Mouse (Mus musculus) midbrain, embryonic 15.5 days (tissue): Measurements from ENCODE around the gene Rasal2. TPM values are rescaled to one million over a fixed set of nuclear protein-coding genes. Genes with fewer than 3 reads are reported as not detected.

Experiments
- ATAC-seq: fragments of 200-750 bp; cut with Nextera tagmentation; replicated peaks from 2 replicates; pipeline ENCODE4 v1.8.0; 2017; ENCODE audit warnings: moderate TSS enrichment
- H3K27ac ChIP-seq: fragments of 300-500 bp; sonication (generic); 2 replicates; pipeline ENCODE4 v1.5.1; 2015; ENCODE audit warnings: mild to moderate bottlenecking, inconsistent platforms
- H3K27me3 ChIP-seq: fragments of 300-500 bp; sonication (generic); replicated peaks from 2 replicates; pipeline ENCODE4 v1.6.1; 2015; ENCODE audit warnings: inconsistent platforms
- H3K36me3 ChIP-seq: fragments of 300-500 bp; sonication (generic); replicated peaks from 2 replicates; pipeline ENCODE4 v1.6.1; 2015; ENCODE audit warnings: inconsistent platforms
- H3K4me1 ChIP-seq: fragments of 300-500 bp; sonication (generic); 2 replicates; pipeline ENCODE4 v1.6.1; 2015; ENCODE audit warnings: inconsistent platforms
- H3K4me2 ChIP-seq: fragments of 300-500 bp; sonication (generic); 2 replicates; pipeline ENCODE4 v1.6.1; 2015; ENCODE audit warnings: inconsistent platforms, mild to moderate bottlenecking, moderate library complexity
- H3K4me3 ChIP-seq: fragments of 300-500 bp; sonication (generic); 2 replicates; pipeline ENCODE4 v1.5.1; 2015; ENCODE audit warnings: mild to moderate bottlenecking, inconsistent platforms
- H3K9ac ChIP-seq: fragments of 300-500 bp; sonication (generic); 2 replicates; pipeline ENCODE4 v1.6.1; 2015; ENCODE audit warnings: mild to moderate bottlenecking, inconsistent platforms
- H3K9me3 ChIP-seq: fragments of 300-500 bp; sonication (generic); 2 replicates; pipeline ENCODE4 v1.6.1; 2016; ENCODE audit warnings: inconsistent platforms
- WGBS: fragments of 180-500 bp; shearing (Covaris S2); methylation state at CpG from one replicate; pipeline ENCODE4 v1.1.7; 2015; ENCODE audit warnings: mixed read lengths; 5-methylcytosine and 5-hydroxymethylcytosine counted together
- polyA plus RNA-seq: library from polyadenylated mRNA; unstranded; fragments of >200 nt; fragmentation: Nextera tagmentation; extraction: Ambion mirVana; gene quantifications from 2 replicates; pipeline ENCODE4 v1.2.1, GENCODE M21; 2015

The Rasal2 gene
- polyA plus RNA-seq, 1 experiment from 2014 or later = 58.7 TPM

GRCm38 (mm10) chr1:157297137-157297536, 115.3 kb downstream of the Rasal2 start:
- H3K4me2 ChIP-seq = no peak overlapping the region
- H3K9me3 ChIP-seq = no peaks in the 10 kb centered on the region
- no peak overlapping the region for H3K4me3 ChIP-seq
- no peak overlapping the region for H3K27ac ChIP-seq
- 83% methylated on average over 1 of the region's 1 CpGs for WGBS
- no peaks in the 10 kb centered on the region for H3K4me1 ChIP-seq
- H3K36me3 ChIP-seq = no peaks in the 10 kb centered on the region
- no peak for ATAC-seq
- H3K27me3 ChIP-seq = no peaks in the 10 kb centered on the region
- H3K9ac ChIP-seq = no peak overlapping the region

GRCm38 (mm10) chr1:157295868-157296267, 116.5 kb downstream of the Rasal2 start:
- Histone ChIP-seq H3K9me3 (no peaks in the 10 kb centered on the region), H3K27ac (no peak overlapping the region), H3K4me2 (no peak overlapping the region), H3K4me3 (no peak overlapping the region), H3K4me1 (no peaks in the 10 kb centered on the region), H3K27me3 (no peaks in the 10 kb centered on the region), H3K9ac (no peak overlapping the region), H3K36me3 (no peaks in the 10 kb centered on the region)
- WGBS = 89% methylated on average over 3 of the region's 3 CpGs
- ATAC-seq = no peak

- Histone ChIP-seq H3K4me1 (no peaks in the 10 kb centered on the region), H3K36me3 (no peaks in the 10 kb centered on the region), H3K27me3 (no peaks in the 10 kb centered on the region), H3K9ac (no peak overlapping the region), H3K4me2 (no peak overlapping the region), H3K27ac (no peak overlapping the region), H3K4me3 (no peak overlapping the region), H3K9me3 (no peaks in the 10 kb centered on the region)
- 76% methylated on average over 2 of the region's 2 CpGs for WGBS
- no peak for ATAC-seq
Observed at GRCm38 (mm10) chr1:157290173-157290572, 122.2 kb downstream of the Rasal2 start.

- 91% methylated on average over 2 of the region's 2 CpGs for WGBS
- no peaks in the 10 kb centered on the region for H3K27me3 ChIP-seq
- no peak overlapping the region for H3K9ac ChIP-seq
- ATAC-seq = no peak
- H3K4me3 ChIP-seq = no peak overlapping the region
- no peaks in the 10 kb centered on the region for H3K9me3 ChIP-seq
- no peaks in the 10 kb centered on the region for H3K4me1 ChIP-seq
- H3K4me2 ChIP-seq = no peak overlapping the region
- no peak overlapping the region for H3K27ac ChIP-seq
- H3K36me3 ChIP-seq = no peaks in the 10 kb centered on the region
Observed at GRCm38 (mm10) chr1:157289251-157289650, 123.1 kb downstream of the Rasal2 start.

- no peak overlapping the region for H3K4me3 ChIP-seq
- WGBS = 15% methylated on average over 4 of the region's 4 CpGs
- no peak for ATAC-seq
Observed at GRCm38 (mm10) chr1:157286561-157286960, 125.8 kb downstream of the Rasal2 start.

GRCm38 (mm10) chr1:157285366-157285765, 127.0 kb downstream of the Rasal2 start:
- no peak overlapping the region for H3K9ac ChIP-seq
- ATAC-seq = no peak
- H3K27me3 ChIP-seq = no peaks in the 10 kb centered on the region
- no peak overlapping the region for H3K4me3 ChIP-seq
- 70% methylated on average over 3 of the region's 3 CpGs for WGBS
- H3K27ac ChIP-seq = no peak overlapping the region
- no peaks in the 10 kb centered on the region for H3K36me3 ChIP-seq
- H3K4me1 ChIP-seq = no peaks in the 10 kb centered on the region
- no peaks in the 10 kb centered on the region for H3K9me3 ChIP-seq
- no peak overlapping the region for H3K4me2 ChIP-seq

More at GRCm38 (mm10) chr1:157286561-157286960, 125.8 kb downstream of the Rasal2 start:
- H3K4me2 ChIP-seq = no peak overlapping the region
- H3K27me3 ChIP-seq = no peaks in the 10 kb centered on the region
- no peaks in the 10 kb centered on the region for H3K36me3 ChIP-seq
- H3K4me1 ChIP-seq = no peaks in the 10 kb centered on the region
- no peaks in the 10 kb centered on the region for H3K9me3 ChIP-seq
- H3K27ac ChIP-seq = no peak overlapping the region
- H3K9ac ChIP-seq = no peak overlapping the region

GRCm38 (mm10) chr1:157280781-157281180, 131.6 kb downstream of the Rasal2 start:
- H3K9ac ChIP-seq = no peak overlapping the region
- H3K4me2 ChIP-seq = no peak overlapping the region
- 0 out of 2 replicates have a peak, but pooled peaks have one; percentile 17 for ATAC-seq
- H3K4me3 ChIP-seq = no peak overlapping the region
- no peaks in the 10 kb centered on the region for H3K9me3 ChIP-seq
- no peaks in the 10 kb centered on the region for H3K36me3 ChIP-seq
- H3K27me3 ChIP-seq = no peaks in the 10 kb centered on the region
- no peaks in the 10 kb centered on the region for H3K4me1 ChIP-seq
- no peak overlapping the region for H3K27ac ChIP-seq

- no peak for ATAC-seq
- WGBS = 84% methylated on average over 4 of the region's 4 CpGs
- Histone ChIP-seq H3K27me3 (no peaks in the 10 kb centered on the region), H3K27ac (no peak overlapping the region), H3K36me3 (no peaks in the 10 kb centered on the region), H3K4me2 (no peak overlapping the region), H3K4me1 (no peaks in the 10 kb centered on the region), H3K9ac (no peak overlapping the region), H3K4me3 (no peak overlapping the region), H3K9me3 (no peaks in the 10 kb centered on the region)
Observed at GRCm38 (mm10) chr1:157275672-157276307, 136.6 kb downstream of the Rasal2 start.

GRCm38 (mm10) chr1:157267894-157268293, 144.5 kb downstream of the Rasal2 start:
- Histone ChIP-seq H3K27ac (no peak overlapping the region), H3K9me3 (no peaks in the 10 kb centered on the region), H3K9ac (no peak overlapping the region), H3K27me3 (no peaks in the 10 kb centered on the region), H3K4me3 (no peak overlapping the region), H3K36me3 (no peaks in the 10 kb centered on the region), H3K4me1 (no peaks in the 10 kb centered on the region), H3K4me2 (no peak overlapping the region)
- ATAC-seq = no peak
- 92% methylated on average over 3 of the region's 3 CpGs for WGBS

GRCm38 (mm10) chr1:157256562-157256961, 155.8 kb downstream of the Rasal2 start:
- ATAC-seq = peak; percentile 69
- H3K27ac ChIP-seq = no peak overlapping the region

GRCm38 (mm10) chr1:157255776-157256175, 156.6 kb downstream of the Rasal2 start:
- Histone ChIP-seq H3K9me3 (no peaks in the 10 kb centered on the region), H3K36me3 (no peaks in the 10 kb centered on the region), H3K4me2 (no peak overlapping the region), H3K27ac (no peak overlapping the region), H3K4me1 (0 out of 2 replicates have a peak, but pooled peaks cover 3% of the 10 kb centered on the region), H3K4me3 (no peak overlapping the region), H3K9ac (no peak overlapping the region), H3K27me3 (no peaks in the 10 kb centered on the region)
- 85% methylated on average over 1 of the region's 1 CpGs for WGBS
- ATAC-seq = no peak

More at GRCm38 (mm10) chr1:157256562-157256961, 155.8 kb downstream of the Rasal2 start:
- Histone ChIP-seq H3K9ac (no peak overlapping the region), H3K27me3 (no peaks in the 10 kb centered on the region), H3K4me3 (no peak overlapping the region), H3K4me1 (0 out of 2 replicates have a peak, but pooled peaks cover 3% of the 10 kb centered on the region), H3K9me3 (no peaks in the 10 kb centered on the region), H3K36me3 (no peaks in the 10 kb centered on the region), H3K4me2 (no peak overlapping the region)
- WGBS = 9% methylated on average over 4 of the region's 4 CpGs

GRCm38 (mm10) chr1:157253600-157254490, 158.6 kb downstream of the Rasal2 start:
- no peak for ATAC-seq
- 65% methylated on average over 9 of the region's 9 CpGs for WGBS
- Histone ChIP-seq H3K4me1 (0 out of 2 replicates have a peak, but pooled peaks cover 3% of the 10 kb centered on the region), H3K9ac (no peak overlapping the region), H3K27ac (peak overlapping the region; percentile 26; the same call in 1 of the 2 replicates), H3K4me2 (no peak overlapping the region), H3K4me3 (no peak overlapping the region), H3K27me3 (no peaks in the 10 kb centered on the region), H3K9me3 (no peaks in the 10 kb centered on the region), H3K36me3 (no peaks in the 10 kb centered on the region)
